In the genomic region with DNA sequence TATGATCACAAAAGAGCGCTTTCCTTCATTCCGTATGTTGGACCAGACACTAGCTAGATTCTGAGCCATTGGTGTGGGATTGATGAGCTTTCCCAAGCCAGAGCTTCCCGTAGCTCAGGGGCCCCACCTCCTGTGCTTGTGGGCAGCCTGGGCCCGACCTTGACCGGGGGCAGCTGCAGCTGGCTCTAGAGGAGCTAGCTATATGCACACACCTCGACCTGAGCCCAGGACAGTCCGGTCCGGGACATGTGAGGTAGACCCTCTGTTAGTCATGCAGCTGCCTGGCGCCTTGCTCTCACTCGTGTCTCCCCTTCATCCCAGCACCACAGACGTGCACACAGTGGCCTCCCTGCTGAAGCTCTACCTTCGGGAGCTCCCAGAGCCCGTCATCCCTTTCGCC, we compare ENCODE assay signal across 17 mouse cellular contexts.
DNase-seq lines count a peak whose midpoint lies in the region; ATAC-seq and TF ChIP-seq lines count a peak whose summit lies in the region.
"Had no signal": no experiment of that assay in that cellular context is flagged by ENCODE, and none has a peak within 500 bp of the region (broad histone marks: within the 10 kb centered on the region; RNA-seq: fewer than 3 reads in every experiment).

No protein-coding gene starts in this region.

- no peaks in the 10 kb centered on the region for H3K36me3 ChIP-seq in heart, embryonic 15.5 days
- no peaks in the 10 kb centered on the region for H3K36me3 ChIP-seq in neural tube, embryonic 11.5 days (ENCODE audit: control insufficient read depth, insufficient read depth, low read length)
- no peaks in the 10 kb centered on the region; the same call in 1 of the 2 replicates for H3K36me3 ChIP-seq in liver, embryonic 11.5 days (ENCODE audit: control insufficient read depth, insufficient read depth, low read length)
- H3K36me3 ChIP-seq: forebrain, embryonic 12.5 days; midbrain, embryonic 12.5 days; neural tube, embryonic 12.5 days had no signal

- peaks cover 16% of the 10 kb centered on the region for H3K4me1 ChIP-seq in heart, embryonic 15.5 days (replicated peaks)
- peaks cover 8% of the 10 kb centered on the region for H3K4me1 ChIP-seq in neural tube, embryonic 11.5 days (ENCODE audit: control insufficient read depth, insufficient read depth, low read length)
- peaks cover 13% of the 10 kb centered on the region; the same call in 1 of the 2 replicates for H3K4me1 ChIP-seq in liver, embryonic 11.5 days (replicated peaks; ENCODE audit: control insufficient read depth, insufficient read depth, low read length)

- whole genome bisulfite sequencing in heart, embryonic 15.5 days, result 51% methylated on average over 14 of the region's 14 CpGs
- 73% methylated on average over 14 of the region's 14 CpGs for WGBS in neural tube, embryonic 11.5 days
- 48% methylated on average over 14 of the region's 14 CpGs for WGBS in liver, embryonic 11.5 days

- no peak for TF ChIP-seq CTCF in left cerebral cortex, adult 2 months (IDR thresholded peaks at IDR 0.05)

- peak overlapping the region; percentile 52 for H3K4me2 ChIP-seq in heart, embryonic 15.5 days
- H3K4me2 ChIP-seq in neural tube, embryonic 11.5 days (ENCODE audit: low read depth), result no peak overlapping the region
- H3K4me2 ChIP-seq in liver, embryonic 11.5 days, result peak overlapping the region; percentile 33
- H3K4me2 ChIP-seq: forebrain, embryonic 12.5 days; midbrain, embryonic 12.5 days; neural tube, embryonic 12.5 days had no signal

- no peak for ATAC-seq in heart, embryonic 15.5 days (replicated peaks; ENCODE audit: insufficient number of reproducible peaks, insufficient read depth, low FRiP score, low read depth)
- no peak for ATAC-seq in neural tube, embryonic 11.5 days (ENCODE audit: insufficient read depth, low FRiP score, low TSS enrichment)
- peak; percentile 48 for ATAC-seq in liver, embryonic 11.5 days (replicated peaks; ENCODE audit: low FRiP score)
- ATAC-seq: activated CD4-positive, CD25-positive, alpha-beta regulatory T cell, adult 4 months; CD4-positive, CD25-positive, alpha-beta regulatory T cell, adult 4 months; lung, postnatal 0 days had no signal

- intact Hi-C loops in left cerebral cortex, adult 2 months (cut with DNase I), result no loop called here

- no peaks in the 10 kb centered on the region for H3K9me3 ChIP-seq in heart, embryonic 15.5 days (replicated peaks)
- H3K9me3 ChIP-seq in neural tube, embryonic 11.5 days (ENCODE audit: control insufficient read depth, low read length), result no peaks in the 10 kb centered on the region
- H3K9me3 ChIP-seq in liver, embryonic 11.5 days (ENCODE audit: control insufficient read depth, low read length), result no peaks in the 10 kb centered on the region
- H3K9me3 ChIP-seq: forebrain, embryonic 12.5 days; midbrain, embryonic 12.5 days; neural tube, embryonic 12.5 days had no signal

- no peak for DNase-seq in heart, adult 18-20 months
- no peak for DNase-seq in neural tube, embryonic 11.5 days (ENCODE audit: low spot score)
- no peak for DNase-seq in neural tube, embryonic 10.5 days (ENCODE audit: extremely low spot score, low spot score)
- no peak for DNase-seq in liver, embryonic 11.5 days (ENCODE audit: low spot score)
- peak; percentile 47 for DNase-seq in testis, postnatal 10 days (ENCODE audit: low spot score)
- DNase-seq in left cerebral cortex, adult 2 months (ENCODE audit: extremely low spot score in 1 of 2, low spot score in 2 of 2), result no peak
- DNase-seq: cerebellum, adult 9-10 months; kidney, adult 2 months; right cerebral cortex, adult 18-20 months; thymus, postnatal 14 days had no signal

- peak overlapping the region; percentile 7; the same call in 1 of the 2 replicates for H3K9ac ChIP-seq in heart, embryonic 15.5 days
- H3K9ac ChIP-seq in neural tube, embryonic 11.5 days (ENCODE audit: low read length), result no peak overlapping the region
- H3K9ac ChIP-seq in liver, embryonic 11.5 days (ENCODE audit: low read depth, low read length), result no peak overlapping the region
- H3K9ac ChIP-seq: forebrain, embryonic 12.5 days; midbrain, embryonic 12.5 days; neural tube, embryonic 12.5 days had no signal

- no peak overlapping the region for H3K27ac ChIP-seq in heart, embryonic 15.5 days
- 0 out of 2 replicates have a peak overlapping the region, but pooled peaks have one; percentile 8 for H3K27ac ChIP-seq in neural tube, embryonic 11.5 days (ENCODE audit: low read depth, low read length)
- H3K27ac ChIP-seq in liver, embryonic 11.5 days (ENCODE audit: low read depth, low read length), result peak overlapping the region; percentile 20; the same call in 1 of the 2 replicates
- no peak overlapping the region for H3K27ac ChIP-seq in left cerebral cortex, adult 2 months
- H3K27ac ChIP-seq: forebrain, embryonic 12.5 days; midbrain, embryonic 12.5 days; neural tube, embryonic 12.5 days had no signal

- H3K27me3 ChIP-seq in heart, embryonic 15.5 days, result peaks cover 37% of the 10 kb centered on the region
- H3K27me3 ChIP-seq in neural tube, embryonic 11.5 days (ENCODE audit: control insufficient read depth, insufficient read depth, low read length), result no peaks in the 10 kb centered on the region
- no peaks in the 10 kb centered on the region for H3K27me3 ChIP-seq in liver, embryonic 11.5 days (replicated peaks; ENCODE audit: control insufficient read depth, insufficient read depth, low read length)
- H3K27me3 ChIP-seq: midbrain, embryonic 12.5 days; neural tube, embryonic 12.5 days had no signal

- H3K4me3 ChIP-seq in heart, embryonic 15.5 days, result peak overlapping the region; percentile 13; the same call in 1 of the 2 replicates
- H3K4me3 ChIP-seq in neural tube, embryonic 11.5 days (ENCODE audit: low read depth, low read length), result no peak overlapping the region
- peak overlapping the region; percentile 3; the same call in 1 of the 2 replicates for H3K4me3 ChIP-seq in liver, embryonic 11.5 days (ENCODE audit: low read depth, low read length)
- H3K4me3 ChIP-seq in left cerebral cortex, adult 2 months, result no peak overlapping the region
- H3K4me3 ChIP-seq: forebrain, embryonic 12.5 days; midbrain, embryonic 12.5 days; neural tube, embryonic 12.5 days had no signal

Comparison
In these comparisons a context has a peak if more than half of its experiments do, and no peak if none do; other contexts are left out.
1. H3K27ac ChIP-seq: peak in neural tube, embryonic 11.5 days (single experiment) and liver, embryonic 11.5 days (single experiment); none in heart, embryonic 15.5 days (single experiment) and left cerebral cortex, adult 2 months (single experiment).
2. H3K4me3 ChIP-seq: peak in heart, embryonic 15.5 days (single experiment) and liver, embryonic 11.5 days (single experiment); none in neural tube, embryonic 11.5 days (single experiment) and left cerebral cortex, adult 2 months (single experiment).